Mouse (Mus musculus): ENCODE measurements around the gene Eme2.

DNA sequence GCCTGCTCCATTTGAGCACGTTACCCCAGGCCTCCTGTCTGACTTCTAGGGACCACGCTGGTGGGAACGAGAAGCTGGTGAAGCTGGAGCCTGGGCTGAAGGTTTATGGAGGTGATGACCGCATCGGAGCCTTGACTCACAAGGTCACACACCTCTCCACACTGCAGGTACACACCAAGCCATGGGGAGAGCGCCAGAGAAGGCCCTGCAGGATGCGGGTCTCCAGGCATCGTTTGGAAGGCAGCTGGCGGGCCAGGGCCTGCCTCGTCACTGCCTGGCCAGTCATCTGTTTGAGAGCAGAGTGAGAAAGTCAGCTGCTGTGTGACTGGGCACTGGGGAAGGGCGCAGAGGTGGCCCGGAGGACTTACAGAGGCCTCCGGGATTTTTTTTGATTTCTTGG lies 38.3 kb downstream of the Eme2 start:
- TF ChIP-seq POLR2A (IDR thresholded peaks at IDR 0.05; ENCODE audit: extremely low read depth, insufficient read depth, low read length) (no peak), CTCF (IDR thresholded peaks at IDR 0.05; ENCODE audit: low read depth, low read length) (no peak)
